Mouse (Mus musculus) lung, postnatal 36 days (tissue): ENCODE measurements around the gene Zfp839.
A peak's percentile ranks its signal among the peaks of the same experiment; 100 is the strongest.
"Not testable (repeated sequence)": the region's sequence is repeated elsewhere in the genome, so short reads cannot be mapped to it uniquely, and the experiment has no call there.

Experiments used
- DNase-seq: peaks from one replicate; pipeline ENCODE4 v3.0.0; 2022; ENCODE audit warnings: mixed read lengths

Gene Zfp839

DNA sequence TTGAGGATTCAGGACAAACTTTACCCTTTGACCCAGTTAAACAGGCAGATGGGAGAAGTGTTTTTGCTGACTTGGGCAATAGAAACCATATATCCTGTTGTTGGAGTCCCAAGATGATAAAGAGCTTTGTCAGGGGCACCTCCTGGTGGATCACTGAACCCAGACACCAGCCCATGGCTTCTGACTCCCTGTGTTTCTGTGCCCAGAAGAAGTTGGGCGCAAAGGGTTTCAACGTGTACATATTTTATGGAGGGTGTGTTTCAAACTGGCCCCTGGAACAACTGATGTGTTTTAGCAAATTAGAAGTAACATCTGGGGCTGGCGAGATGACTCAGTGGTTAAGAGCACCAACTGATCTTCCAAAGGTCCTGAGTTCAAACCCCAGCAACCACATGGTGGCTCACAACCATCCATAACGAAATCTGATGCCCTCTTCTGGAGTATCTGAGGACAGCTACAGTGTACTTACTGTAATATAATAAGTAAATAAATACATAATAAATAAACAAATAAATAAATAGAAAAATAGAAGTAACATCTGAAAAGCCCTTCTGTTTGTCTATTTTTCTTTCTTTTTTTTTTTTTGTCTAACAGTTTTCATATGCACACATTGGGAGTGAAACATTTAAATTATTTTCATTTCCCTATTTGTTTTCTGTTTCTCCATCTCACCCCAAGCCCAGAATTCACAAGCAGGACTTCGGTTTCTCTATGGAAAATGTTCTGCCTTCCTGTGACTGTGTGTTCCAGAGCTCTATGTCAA is 8.1 kb upstream of the Zfp839 start:
- no peak for DNase-seq

DNA sequence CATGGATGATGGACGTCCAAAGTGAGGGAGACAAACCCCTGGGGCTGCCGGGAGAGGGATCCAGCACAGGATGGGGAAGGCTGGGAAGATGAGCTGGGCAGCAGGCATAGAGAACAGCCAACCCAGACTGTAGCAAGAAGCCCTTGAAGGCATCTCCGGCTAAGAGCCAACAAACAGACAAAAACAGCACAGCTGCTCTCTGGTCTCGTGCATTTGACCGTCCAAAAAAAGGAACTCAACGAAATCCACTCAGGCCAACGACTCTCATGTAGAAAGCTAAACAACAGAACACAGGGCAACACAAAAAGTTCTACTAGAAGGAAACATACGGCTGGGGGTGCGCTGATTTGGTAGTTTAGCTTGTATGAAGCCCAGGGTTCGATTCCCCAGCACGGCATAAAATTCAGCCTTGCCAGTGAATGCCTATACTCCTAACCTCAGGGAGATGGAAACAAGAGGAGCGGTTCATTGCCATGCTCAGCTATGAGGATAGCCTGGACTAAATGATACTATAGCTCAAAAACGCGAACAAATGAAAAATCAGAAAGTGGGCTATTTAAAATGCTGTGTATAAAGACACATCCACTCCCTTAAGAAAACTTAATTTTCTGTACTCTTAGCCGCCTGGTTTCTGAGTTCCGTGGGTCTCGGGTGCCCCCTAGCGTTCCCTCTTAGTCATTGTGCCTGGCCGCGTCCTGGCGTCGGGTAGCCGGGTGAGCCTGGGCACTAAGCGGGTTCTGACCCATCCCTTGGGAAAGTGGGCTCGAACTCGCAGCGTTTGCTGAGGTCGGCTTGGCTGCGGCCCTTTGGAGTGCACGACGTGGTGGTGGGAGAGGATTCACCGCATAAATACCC is 6.6 kb upstream of the Zfp839 start:
- DNase-seq, result peak; percentile 91

DNA sequence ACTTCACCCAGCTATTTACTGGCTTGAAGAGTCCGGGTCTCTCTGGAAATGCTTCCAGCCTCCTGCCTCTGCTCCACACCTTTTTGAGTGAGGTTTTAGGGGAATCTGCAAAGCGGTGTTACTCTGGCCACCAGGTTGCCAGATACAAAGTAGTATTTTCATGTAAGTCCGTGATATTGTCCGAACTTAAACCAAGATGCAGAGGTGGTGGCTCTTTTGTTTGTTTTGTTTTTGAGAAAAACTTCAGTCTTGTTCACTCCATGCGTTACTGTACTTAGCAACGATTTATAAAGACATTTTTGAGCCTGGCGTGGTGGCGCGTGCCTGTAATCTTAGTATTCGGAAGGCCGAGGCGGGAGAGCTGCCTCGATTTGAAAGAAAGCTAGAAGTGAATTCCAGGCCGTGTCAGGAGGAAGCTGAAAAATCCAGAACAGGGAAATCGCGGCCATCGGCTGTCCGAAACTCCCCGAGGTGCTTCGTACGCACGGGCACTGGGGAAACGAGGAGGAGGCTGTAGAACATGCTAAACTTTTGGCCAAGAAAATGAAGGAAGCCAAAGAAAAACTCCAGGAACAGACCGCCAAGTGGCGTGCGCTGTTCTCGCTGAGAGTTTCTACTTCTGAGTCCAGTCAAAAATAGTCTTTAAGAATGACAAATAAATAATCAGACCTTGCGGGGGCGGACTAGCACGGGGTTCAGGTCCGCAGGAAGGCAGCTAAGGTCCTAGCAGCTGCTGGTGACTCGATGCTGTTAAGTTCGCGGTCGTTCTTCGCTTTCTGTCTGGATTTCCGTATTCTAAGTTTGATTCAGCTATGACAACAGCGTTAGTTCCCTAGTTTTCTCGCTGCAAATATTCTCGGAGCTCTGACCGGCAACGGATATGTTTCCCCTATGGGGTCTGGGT is 5.6 kb upstream of the Zfp839 start:
- peak; percentile 46 for DNase-seq

GRCm38 (mm10) chr12:110845131-110845880 is 4.7 kb upstream of the Zfp839 start:
- DNase-seq, result peak; percentile 97

- DNase-seq, result no peak
Measured at GRCm38 (mm10) chr12:110846191-110846765, 3.8 kb upstream of the Zfp839 start.

DNA sequence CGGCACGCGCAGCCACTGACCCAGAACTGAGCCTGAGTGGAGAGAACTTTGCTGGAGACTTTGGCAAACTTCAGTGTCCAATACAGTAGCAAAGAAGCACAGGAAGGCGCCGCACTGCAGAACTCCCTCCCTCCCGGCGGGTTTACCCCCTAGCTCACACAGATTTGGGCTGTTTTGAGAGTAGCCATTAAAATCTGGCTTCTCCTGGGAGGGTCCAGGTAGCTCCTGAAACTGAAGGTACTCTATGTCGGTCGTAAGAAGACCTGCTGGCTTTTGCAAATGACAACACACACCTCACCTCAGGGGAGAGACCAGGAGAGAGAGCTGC is 840 bp downstream of the Zfp839 start:
- no peak for DNase-seq

DNA sequence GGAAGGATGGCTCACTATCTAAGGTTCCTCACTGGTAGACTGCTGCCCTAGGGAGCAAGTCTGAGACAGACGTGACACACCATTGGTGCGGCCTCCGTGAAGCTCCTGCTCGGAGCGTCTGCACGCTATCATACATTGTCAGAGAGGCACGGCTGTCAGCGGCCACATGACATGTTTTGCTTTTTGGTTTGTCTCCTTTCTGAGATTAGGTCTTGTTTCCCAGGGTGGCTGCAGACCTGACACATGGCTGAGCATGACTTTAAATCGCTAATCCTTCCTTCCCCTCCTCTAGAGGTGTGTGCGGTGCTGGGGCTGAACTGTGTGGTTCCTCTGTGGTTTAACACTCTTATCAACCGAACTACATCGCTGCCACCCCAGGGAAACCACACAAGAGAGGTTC is 1.4 kb downstream of the Zfp839 start:
- DNase-seq, result no peak

DNA sequence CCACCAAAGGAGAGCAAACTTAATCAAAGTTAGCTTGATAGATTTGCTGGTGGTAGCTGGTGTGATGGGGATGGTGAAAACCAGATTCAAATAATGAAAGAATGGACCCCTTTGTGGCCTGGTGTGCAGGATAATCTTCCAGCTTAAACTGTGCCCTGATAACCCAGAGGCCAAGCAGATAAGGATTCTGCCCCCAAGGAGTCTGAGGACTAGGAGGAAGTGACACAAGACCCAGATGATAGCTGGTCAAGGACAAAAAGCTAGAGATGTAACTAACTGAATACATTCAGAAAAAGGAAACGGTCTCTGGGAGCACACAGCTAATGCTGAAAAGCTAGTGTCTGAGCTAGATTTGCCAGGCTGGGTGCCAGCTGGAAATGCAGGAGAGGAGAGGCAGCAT is 1.9 kb downstream of the Zfp839 start:
- no peak for DNase-seq

DNA sequence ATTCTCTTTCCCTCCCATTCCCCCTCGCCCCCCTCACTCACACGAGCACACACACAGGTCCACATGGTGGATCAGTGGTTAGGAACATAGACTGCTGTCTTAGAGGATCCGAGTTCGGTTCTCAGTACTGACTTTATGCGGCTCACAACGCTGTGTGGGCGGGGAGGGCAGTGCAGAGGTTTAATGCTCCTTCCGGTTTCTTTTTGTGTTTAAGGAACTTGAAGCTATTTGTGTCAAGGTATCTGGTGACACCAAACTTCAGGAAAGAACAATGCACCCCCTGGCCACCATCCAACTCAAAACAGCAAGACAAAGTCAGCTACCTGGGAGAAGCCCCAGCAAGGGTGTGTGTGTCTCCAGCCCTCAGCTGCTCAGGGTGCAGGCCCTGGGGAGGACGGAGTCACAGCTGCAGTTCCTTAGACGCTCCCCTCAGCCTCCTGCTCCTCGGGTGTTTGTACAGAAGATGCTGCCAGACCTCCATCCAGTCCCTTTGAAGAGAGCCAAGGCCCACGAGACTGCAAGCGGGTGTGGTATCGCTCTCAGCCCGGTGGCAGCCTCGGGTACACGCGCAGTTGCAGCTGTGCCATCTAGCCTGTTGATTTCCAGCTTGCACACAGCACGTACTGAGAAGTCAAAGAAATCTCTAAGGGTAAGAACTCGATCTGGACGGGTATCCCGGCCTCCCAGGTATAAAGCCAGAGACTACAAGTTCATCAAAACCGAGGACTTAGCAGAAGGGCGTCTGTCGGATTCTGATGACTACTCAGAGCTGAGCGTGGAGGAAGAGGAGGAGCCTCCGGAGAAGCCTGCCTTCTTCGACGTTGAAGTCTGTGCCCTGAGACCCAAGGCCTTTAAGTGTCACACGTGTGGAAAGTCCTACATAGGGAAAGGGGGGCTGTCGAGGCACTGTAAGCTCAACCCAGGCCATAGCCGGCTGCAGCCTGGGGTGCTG is 5.0 kb downstream of the Zfp839 start:
- DNase-seq, result peak; percentile 42

DNA sequence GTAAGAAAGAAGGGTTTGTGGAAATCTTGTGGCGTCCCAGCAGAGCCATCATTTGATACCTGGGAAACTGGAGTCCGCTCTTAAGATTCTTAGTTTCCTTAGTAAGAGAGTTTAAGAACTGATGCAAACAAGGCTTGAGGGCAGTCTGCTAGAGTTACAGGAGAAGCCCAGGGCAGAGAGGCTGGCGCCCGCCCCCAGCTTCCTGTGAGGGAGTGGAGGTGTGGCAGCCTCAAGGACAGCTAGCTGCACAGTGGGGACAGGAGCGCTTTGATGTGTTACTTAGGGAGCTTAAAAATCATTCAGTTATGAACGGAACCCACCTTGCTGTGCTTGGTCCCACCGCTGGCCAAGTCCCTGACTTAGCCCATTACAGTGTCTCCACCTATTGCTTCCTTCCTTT is 7.1 kb downstream of the Zfp839 start:
- DNase-seq, result peak; percentile 57

- DNase-seq, result not testable (repeated sequence)
Measured at GRCm38 (mm10) chr12:110858681-110859080, 8.6 kb downstream of the Zfp839 start.

DNA sequence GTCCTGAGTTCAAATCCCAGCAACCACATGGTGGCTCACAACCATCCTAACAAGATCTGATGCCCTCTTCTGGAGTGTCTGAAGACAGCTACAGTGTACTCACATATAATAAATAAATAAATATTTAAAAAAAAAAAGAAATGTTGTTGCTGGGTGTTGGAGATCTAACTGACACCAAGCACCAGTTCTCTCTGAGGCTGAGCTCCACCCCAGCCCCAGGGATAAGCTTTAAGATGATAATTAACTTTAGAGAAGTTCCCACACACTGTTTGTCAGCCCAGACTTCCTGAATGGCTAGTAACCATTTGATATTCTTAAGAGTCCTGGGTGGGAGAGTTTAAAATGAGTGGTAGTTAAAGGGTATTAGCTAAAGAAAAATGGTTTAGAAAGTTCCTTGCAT is 10.2 kb downstream of the Zfp839 start:
- DNase-seq, result no peak

- no peak for DNase-seq
Measured at GRCm38 (mm10) chr12:110861256-110861655, 11.2 kb downstream of the Zfp839 start.

DNA sequence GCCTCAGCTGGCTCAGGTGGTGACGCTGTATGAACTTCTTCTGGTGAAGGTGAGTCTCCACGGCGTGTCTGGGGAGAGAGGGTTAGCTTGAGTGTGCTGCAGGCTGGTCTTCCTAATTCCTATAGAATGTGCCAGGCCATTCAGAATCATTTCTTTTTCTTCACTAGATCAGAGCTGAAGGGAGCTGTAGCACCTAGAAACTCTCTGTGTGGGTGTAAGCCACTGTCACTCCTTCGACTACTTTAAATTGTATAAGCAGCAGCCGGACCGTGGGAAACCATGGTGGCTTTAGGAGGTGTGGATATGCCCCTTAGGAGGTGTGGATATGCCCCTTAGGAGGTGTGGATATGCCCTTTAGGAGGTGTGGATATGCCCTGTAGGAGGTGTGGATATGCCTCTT is 14.0 kb downstream of the Zfp839 start:
- no peak for DNase-seq

DNA sequence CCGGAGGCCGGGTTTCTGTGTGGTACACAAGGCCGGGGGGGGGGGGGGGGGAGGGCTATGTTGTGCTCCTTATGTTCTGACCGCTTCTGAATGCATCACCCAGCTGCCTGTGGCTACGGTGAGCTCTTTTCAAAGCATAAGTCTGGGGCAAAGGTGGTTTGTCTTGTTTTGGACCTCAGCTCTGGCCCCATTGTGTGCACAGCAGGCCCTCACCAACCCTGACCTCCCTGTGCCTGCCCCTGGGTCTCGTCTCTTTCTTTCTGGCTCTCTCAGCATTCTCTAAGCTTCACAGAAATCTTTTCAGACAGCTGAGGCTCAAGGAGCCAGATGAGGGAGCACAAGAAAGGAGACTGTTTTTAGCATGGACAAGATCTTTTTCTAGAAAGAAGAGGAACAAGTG is 15.5 kb downstream of the Zfp839 start:
- DNase-seq, result no peak

DNA sequence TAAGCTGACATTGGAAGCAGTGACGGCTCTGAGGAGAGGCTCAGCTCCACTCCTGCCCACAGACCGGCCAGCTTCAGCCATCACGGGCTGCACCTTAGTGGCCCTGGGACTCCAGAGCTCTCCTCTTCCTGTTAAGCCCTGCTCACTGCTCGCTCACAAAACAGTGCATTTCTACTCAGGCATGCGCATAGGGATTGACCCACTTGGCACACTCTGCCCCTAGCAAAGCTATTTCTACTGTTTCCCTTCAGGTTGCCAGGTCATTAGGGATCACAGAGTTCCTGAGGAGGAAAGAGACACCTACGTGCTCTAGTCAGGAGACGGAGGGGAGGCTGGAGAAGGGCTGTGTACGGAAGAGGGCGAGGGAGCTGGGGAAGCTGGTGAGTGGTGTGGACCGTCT is 15.9 kb downstream of the Zfp839 start:
- DNase-seq, result no peak

DNA sequence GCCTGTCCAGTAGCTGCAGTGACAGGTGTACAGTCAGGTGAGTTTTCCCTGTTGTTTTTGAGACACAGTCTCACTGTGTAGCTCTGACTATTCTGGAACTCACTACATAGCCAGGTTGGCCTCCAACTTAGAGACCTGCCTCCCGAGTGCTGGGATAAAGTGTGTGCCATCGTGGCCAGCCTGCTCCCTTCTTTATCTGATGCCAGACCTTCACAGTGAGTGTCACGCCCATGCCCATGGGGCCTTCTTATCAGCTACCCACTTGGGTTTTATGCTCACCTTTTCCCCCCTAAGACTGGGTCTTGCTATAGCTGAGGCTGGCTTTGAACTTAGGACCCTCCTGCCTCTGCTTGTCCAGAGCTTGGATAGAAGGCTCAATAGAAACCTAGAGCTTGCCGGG is 20.1 kb downstream of the Zfp839 start:
- no peak for DNase-seq

DNA sequence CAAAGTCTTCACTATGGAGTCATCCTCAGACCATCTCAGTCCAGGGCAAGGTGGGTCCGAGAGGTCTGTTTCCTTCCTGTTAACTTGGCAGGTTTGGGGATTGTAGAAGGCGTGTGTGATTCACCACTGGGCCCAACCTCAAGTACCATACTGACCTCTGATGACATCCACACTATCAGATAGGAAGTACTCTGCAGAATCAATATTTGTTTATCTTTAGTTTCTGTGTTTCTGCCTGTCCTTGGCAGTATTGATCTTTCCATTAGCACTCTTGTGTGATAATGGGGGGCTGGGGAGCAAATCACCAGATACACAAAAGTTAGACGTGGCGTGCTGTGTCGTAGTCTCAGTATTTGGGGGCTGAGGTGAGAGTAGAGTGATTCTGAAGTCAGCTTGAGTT is 21.2 kb downstream of the Zfp839 start:
- DNase-seq, result no peak

GRCm38 (mm10) chr12:110875351-110875750 is 25.3 kb downstream of the Zfp839 start:
- DNase-seq, result no peak

GRCm38 (mm10) chr12:110882291-110882690 is 32.2 kb downstream of the Zfp839 start:
- DNase-seq, result peak; percentile 10

GRCm38 (mm10) chr12:110885251-110885650 is 35.2 kb downstream of the Zfp839 start:
- no peak for DNase-seq
